Mouse (Mus musculus): ENCODE data around the gene Rassf4. TPM values are rescaled to one million over a fixed set of nuclear protein-coding genes. Genes with fewer than 3 reads are reported as not detected.

Gene Rassf4
- polyA plus RNA-seq (2014; fragmentation: Illumina TruSeq; extraction: RNeasy Lipid Tissue Mini Kit (QIAGEN cat#74804); ENCODE audit: low read depth, low replicate concordance) = 5.6 TPM

DNA sequence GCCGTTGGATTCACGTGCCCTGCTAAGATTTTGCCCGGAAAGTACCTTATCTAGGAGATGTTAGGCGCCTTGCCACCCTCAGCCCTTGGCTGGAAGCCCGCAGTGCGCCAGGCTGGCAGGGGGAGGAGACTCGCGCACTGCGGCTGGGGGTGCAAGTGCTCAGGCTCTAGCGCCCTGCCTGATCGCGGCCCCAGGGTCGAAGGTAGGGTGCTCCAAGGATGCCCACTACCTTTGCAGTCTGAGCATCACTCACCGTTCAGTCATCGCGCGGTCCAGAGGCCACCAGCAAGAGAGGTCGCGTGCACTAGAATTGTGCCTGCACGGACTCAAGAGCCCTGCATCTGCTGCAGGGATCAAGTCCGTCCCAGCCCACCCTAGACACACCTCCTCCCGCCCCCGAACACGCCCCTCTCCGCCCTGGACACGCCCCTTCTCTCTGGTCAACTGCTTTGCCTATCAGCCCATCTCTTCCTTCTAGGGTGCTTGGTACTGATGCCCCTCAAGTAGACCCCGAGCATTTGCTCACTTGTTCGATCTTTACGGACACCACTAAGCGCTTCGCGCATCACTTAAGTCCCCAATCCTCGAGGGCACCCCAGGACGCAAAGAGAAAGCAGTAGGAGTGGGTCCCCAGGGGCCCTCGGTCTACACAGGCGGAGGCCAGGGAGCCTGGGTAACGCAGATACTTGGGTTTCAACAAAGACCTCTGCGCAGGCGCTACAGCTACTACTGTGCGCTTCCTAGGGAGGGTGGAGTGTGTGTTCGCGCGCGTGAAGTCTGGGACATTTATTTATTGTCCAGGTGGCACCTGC is at the start of gene Rassf4:
Gene Rassf4 (minus strand): TSS at position 482 of the 812 bp plus-strand sequence.

DNA sequence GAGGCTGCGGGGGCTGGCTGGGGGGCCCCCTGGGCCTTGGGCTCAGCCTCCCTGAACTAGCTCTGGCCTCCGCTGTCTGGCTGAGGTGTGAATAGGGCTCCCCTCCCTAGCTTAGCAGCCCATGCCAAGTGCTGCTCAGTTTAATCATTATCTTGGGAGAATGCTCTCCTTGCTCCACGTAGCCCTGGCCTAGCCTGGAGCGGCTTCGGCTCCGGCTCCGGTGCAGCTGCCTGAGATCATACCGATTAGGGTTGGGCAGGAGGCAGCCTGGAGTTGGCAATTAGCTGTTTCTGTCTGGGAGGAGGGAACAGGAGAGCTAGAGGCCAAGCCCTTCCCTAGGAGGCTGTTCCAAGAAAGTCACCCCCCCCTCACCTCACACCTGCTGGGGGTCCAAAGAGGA is 42.9 kb upstream of the Rassf4 start, which contains the start of gene Tmem72:
Gene Tmem72 (minus strand): TSS at position 248 of the 400 bp plus-strand sequence.

DNA sequence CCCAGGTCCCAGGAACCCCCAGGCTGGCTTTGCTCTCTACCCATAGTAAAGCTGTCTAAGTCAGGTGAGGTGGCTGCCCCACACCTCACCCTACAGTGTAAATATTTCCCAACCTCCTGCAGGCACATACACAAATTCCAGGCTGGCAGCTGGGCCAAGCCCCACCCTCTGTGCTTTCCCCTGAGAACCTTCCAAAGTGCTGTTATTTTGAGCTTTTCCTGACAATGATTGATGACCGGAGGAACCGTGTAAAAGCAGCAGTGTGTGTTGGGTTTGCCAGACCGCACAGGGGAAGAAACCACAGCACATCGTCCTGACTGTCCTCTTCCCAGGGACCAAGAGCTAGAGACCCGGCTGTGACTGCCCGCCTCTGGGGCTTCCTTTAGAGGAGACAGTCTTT is 23.3 kb downstream of the Rassf4 start, which contains the start of gene Depp1:
Gene Depp1 (plus strand): TSS at position 204 of the 400 bp plus-strand sequence.

DNA sequence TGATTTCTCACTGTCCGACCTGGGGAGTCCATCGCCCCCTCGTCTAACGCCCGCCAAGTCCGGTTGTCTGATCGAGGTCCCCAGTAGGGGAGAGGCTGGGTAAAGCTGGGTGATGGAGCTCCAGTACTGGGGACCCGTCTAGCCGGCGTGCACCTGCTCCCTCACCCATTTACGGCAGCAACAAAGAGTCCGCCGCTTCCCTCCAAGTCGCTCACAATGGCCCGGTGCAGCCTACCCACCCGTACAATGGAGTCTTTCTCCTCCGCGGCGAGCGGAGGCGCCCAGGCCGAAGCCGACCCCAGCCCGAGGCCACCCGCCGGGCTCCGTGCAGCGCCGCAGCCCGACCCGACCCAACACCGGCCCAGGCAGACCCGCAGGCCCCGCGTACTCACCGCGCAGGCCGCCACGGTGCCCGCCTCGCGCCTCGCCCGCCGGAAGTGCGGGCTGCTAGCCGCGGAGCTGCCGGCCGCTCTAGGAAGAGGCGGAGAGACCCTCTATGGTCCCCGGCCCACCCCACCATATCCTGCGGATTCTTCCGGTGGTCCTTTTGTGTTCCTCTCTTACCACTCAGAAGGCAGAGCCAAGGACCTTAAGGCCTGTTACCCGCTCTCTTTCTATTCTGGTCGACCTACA is 45.1 kb downstream of the Rassf4 start, which contains the start of gene Zfp422:
Gene Zfp422 (minus strand): TSS at position 461 of the 633 bp plus-strand sequence.

DNA sequence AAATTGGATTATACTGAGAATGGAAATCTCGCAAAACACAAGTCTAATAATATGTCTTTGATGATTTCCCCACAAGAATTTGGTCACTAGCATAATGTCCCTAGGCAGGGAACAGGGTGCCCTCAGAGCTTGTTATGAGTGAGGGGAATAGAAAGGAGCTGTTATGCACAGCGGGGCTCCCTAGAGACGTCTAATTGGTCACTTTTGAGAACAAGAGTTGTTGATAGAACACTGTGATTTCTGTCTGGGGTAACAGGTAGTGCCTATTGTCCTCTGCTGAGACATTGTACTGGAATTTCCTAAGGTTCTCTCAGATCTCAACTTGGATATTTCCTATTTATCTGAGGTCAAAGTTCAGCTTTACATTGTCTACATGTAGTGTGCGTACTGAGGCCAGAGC is 89.7 kb downstream of the Rassf4 start, which contains the start of gene Olfr215:
Gene Olfr215 (minus strand): TSS at position 101 of the 400 bp plus-strand sequence.

Other genes with a start within 250 kb of the Rassf4 start
- 0.34 TPM for gene Alox5, start 212.8 kb downstream of the Rassf4 start, polyA plus RNA-seq (2014; fragmentation: Illumina TruSeq; extraction: RNeasy Lipid Tissue Mini Kit (QIAGEN cat#74804); ENCODE audit: low read depth, low replicate concordance)
- not detected for gene Olfr211, start 184.9 kb downstream of the Rassf4 start, polyA plus RNA-seq (2014; fragmentation: Illumina TruSeq; extraction: RNeasy Lipid Tissue Mini Kit (QIAGEN cat#74804); ENCODE audit: low read depth, low replicate concordance)
- 2.0 TPM for gene Olfr212, start 167.4 kb downstream of the Rassf4 start, polyA plus RNA-seq (2014; fragmentation: Illumina TruSeq; extraction: RNeasy Lipid Tissue Mini Kit (QIAGEN cat#74804); ENCODE audit: low read depth, low replicate concordance)
- gene Olfr213, start 135.5 kb downstream of the Rassf4 start, polyA plus RNA-seq (2014; fragmentation: Illumina TruSeq; extraction: RNeasy Lipid Tissue Mini Kit (QIAGEN cat#74804); ENCODE audit: low read depth, low replicate concordance) = not detected
- not detected for gene Gm5580, start 122.8 kb downstream of the Rassf4 start, polyA plus RNA-seq (2014; fragmentation: Illumina TruSeq; extraction: RNeasy Lipid Tissue Mini Kit (QIAGEN cat#74804); ENCODE audit: low read depth, low replicate concordance)
- gene Olfr214, start 119.7 kb downstream of the Rassf4 start, polyA plus RNA-seq (2014; fragmentation: Illumina TruSeq; extraction: RNeasy Lipid Tissue Mini Kit (QIAGEN cat#74804); ENCODE audit: low read depth, low replicate concordance) = not detected
- 0.32 TPM for gene Olfr215, start 89.8 kb downstream of the Rassf4 start, polyA plus RNA-seq (2014; fragmentation: Illumina TruSeq; extraction: RNeasy Lipid Tissue Mini Kit (QIAGEN cat#74804); ENCODE audit: low read depth, low replicate concordance)
- gene Zfp422, start 45.0 kb downstream of the Rassf4 start, polyA plus RNA-seq (2014; fragmentation: Illumina TruSeq; extraction: RNeasy Lipid Tissue Mini Kit (QIAGEN cat#74804); ENCODE audit: low read depth, low replicate concordance) = 12.4 TPM
- not detected for gene Depp1, start 23.3 kb downstream of the Rassf4 start, polyA plus RNA-seq (2014; fragmentation: Illumina TruSeq; extraction: RNeasy Lipid Tissue Mini Kit (QIAGEN cat#74804); ENCODE audit: low read depth, low replicate concordance)
- gene Tmem72, start 43.0 kb upstream of the Rassf4 start, polyA plus RNA-seq (2014; fragmentation: Illumina TruSeq; extraction: RNeasy Lipid Tissue Mini Kit (QIAGEN cat#74804); ENCODE audit: low read depth, low replicate concordance) = 0.11 TPM

All from testis, adult 10 weeks (tissue).